16 mouse cellular contexts compared by ENCODE assay signal in genomic region chr1:168327405-168328235, GRCm38 (mm10).
A peak's percentile ranks its signal among the peaks of the same experiment; 100 is the strongest.
DNase-seq lines count a peak whose midpoint lies in the region; ATAC-seq and TF ChIP-seq lines count a peak whose summit lies in the region.
"Had no signal": no experiment of that assay in that cellular context is flagged by ENCODE, and none has a peak within 500 bp of the region (broad histone marks: within the 10 kb centered on the region; RNA-seq: fewer than 3 reads in every experiment).

No protein-coding gene starts in this region.

- 0 out of 2 replicates have a peak overlapping the region, but pooled peaks have one; percentile 5 for H3K27ac ChIP-seq in layer of hippocampus, adult 2 months
- H3K27ac ChIP-seq in forebrain, embryonic 10.5 days = 0 out of 2 replicates have a peak overlapping the region, but pooled peaks have one; percentile 56
- peak overlapping the region; percentile 64 for H3K27ac ChIP-seq in hindbrain, embryonic 12.5 days
- H3K27ac ChIP-seq in midbrain, embryonic 16.5 days (ENCODE audit: low read length) = peak overlapping the region; percentile 60
- no peak overlapping the region for H3K27ac ChIP-seq in liver, embryonic 11.5 days (ENCODE audit: low read depth, low read length)
- H3K27ac ChIP-seq: stomach, embryonic 15.5 days had no signal

- H3K27me3 ChIP-seq in forebrain, embryonic 10.5 days (ENCODE audit: poor library complexity, severe bottlenecking) = no peaks in the 10 kb centered on the region
- H3K27me3 ChIP-seq in hindbrain, embryonic 12.5 days = no peaks in the 10 kb centered on the region
- no peaks in the 10 kb centered on the region for H3K27me3 ChIP-seq in midbrain, embryonic 16.5 days (ENCODE audit: control insufficient read depth, insufficient read depth, low read depth, low read length)
- H3K27me3 ChIP-seq in liver, embryonic 11.5 days (replicated peaks; ENCODE audit: control insufficient read depth, insufficient read depth, low read length) = no peaks in the 10 kb centered on the region
- H3K27me3 ChIP-seq: heart, embryonic 12.5 days; Patski; stomach, embryonic 15.5 days had no signal

- H3K4me3 ChIP-seq in layer of hippocampus, adult 2 months = no peak overlapping the region
- H3K4me3 ChIP-seq in forebrain, embryonic 10.5 days = no peak overlapping the region
- no peak overlapping the region for H3K4me3 ChIP-seq in hindbrain, embryonic 12.5 days
- no peak overlapping the region for H3K4me3 ChIP-seq in midbrain, embryonic 16.5 days (ENCODE audit: low read depth, low read length)
- H3K4me3 ChIP-seq in liver, embryonic 11.5 days (ENCODE audit: low read depth, low read length) = no peak overlapping the region
- H3K4me3 ChIP-seq: heart, embryonic 12.5 days; myocyte; stomach, embryonic 15.5 days had no signal

- H3K36me3 ChIP-seq in forebrain, embryonic 10.5 days (replicated peaks) = peaks cover 12% of the 10 kb centered on the region
- no peaks in the 10 kb centered on the region for H3K36me3 ChIP-seq in hindbrain, embryonic 12.5 days
- no peaks in the 10 kb centered on the region for H3K36me3 ChIP-seq in midbrain, embryonic 16.5 days (ENCODE audit: control insufficient read depth, insufficient read depth, low read length)
- H3K36me3 ChIP-seq in liver, embryonic 11.5 days (ENCODE audit: control insufficient read depth, insufficient read depth, low read length) = no peaks in the 10 kb centered on the region
- H3K36me3 ChIP-seq: stomach, embryonic 15.5 days had no signal

- ATAC-seq in hindbrain, embryonic 12.5 days (ENCODE audit: low FRiP score) = peak; percentile 53
- no peak for ATAC-seq in midbrain, embryonic 16.5 days
- ATAC-seq in liver, embryonic 11.5 days (replicated peaks; ENCODE audit: low FRiP score) = no peak
- ATAC-seq: Patski had no signal

- H3K9me3 ChIP-seq in forebrain, embryonic 10.5 days = no peaks in the 10 kb centered on the region
- H3K9me3 ChIP-seq in hindbrain, embryonic 12.5 days (replicated peaks) = no peaks in the 10 kb centered on the region
- H3K9me3 ChIP-seq in midbrain, embryonic 16.5 days (replicated peaks; ENCODE audit: control insufficient read depth, low read length, poor library complexity, severe bottlenecking) = no peaks in the 10 kb centered on the region
- H3K9me3 ChIP-seq in liver, embryonic 11.5 days (ENCODE audit: control insufficient read depth, low read length) = no peaks in the 10 kb centered on the region
- H3K9me3 ChIP-seq: heart, embryonic 12.5 days; stomach, embryonic 15.5 days had no signal

- no peak for DNase-seq in layer of hippocampus, adult 2 months (ENCODE audit: low spot score in 2 of 2)
- DNase-seq in layer of hippocampus, postnatal 36 days = no peak
- no peak for DNase-seq in forebrain, embryonic 10.5 days (ENCODE audit: extremely low spot score, low spot score)
- DNase-seq in kidney, postnatal 14 days = no peak
- DNase-seq in liver, embryonic 11.5 days (ENCODE audit: low spot score) = no peak
- no peak for DNase-seq in right cerebral cortex, adult 18-20 months
- DNase-seq: cerebellum, adult 11 months; kidney, adult 2 months; lung, adult 18-20 months; lung, postnatal 4 days had no signal

- H3K4me2 ChIP-seq in hindbrain, embryonic 12.5 days (replicated peaks) = no peak overlapping the region
- H3K4me2 ChIP-seq in midbrain, embryonic 16.5 days (ENCODE audit: low read length) = no peak overlapping the region
- no peak overlapping the region for H3K4me2 ChIP-seq in liver, embryonic 11.5 days
- H3K4me2 ChIP-seq: heart, embryonic 12.5 days; stomach, embryonic 15.5 days had no signal

- H3K9ac ChIP-seq in hindbrain, embryonic 12.5 days = peak overlapping the region; percentile 41; the same call in 1 of the 2 replicates
- no peak overlapping the region for H3K9ac ChIP-seq in midbrain, embryonic 16.5 days (ENCODE audit: low read depth, low read length)
- no peak overlapping the region for H3K9ac ChIP-seq in liver, embryonic 11.5 days (ENCODE audit: low read depth, low read length)
- H3K9ac ChIP-seq: heart, embryonic 12.5 days; stomach, embryonic 15.5 days had no signal

- no peak for TF ChIP-seq CTCF in layer of hippocampus, adult 2 months (conservative IDR thresholded peaks at IDR 0.05)

- H3K4me1 ChIP-seq in forebrain, embryonic 10.5 days = peaks cover 85% of the 10 kb centered on the region
- H3K4me1 ChIP-seq in hindbrain, embryonic 12.5 days = peaks cover 81% of the 10 kb centered on the region
- peaks cover 68% of the 10 kb centered on the region for H3K4me1 ChIP-seq in midbrain, embryonic 16.5 days (ENCODE audit: control insufficient read depth, insufficient read depth, low read length)
- H3K4me1 ChIP-seq in liver, embryonic 11.5 days (replicated peaks; ENCODE audit: control insufficient read depth, insufficient read depth, low read length) = peaks cover 27% of the 10 kb centered on the region

- WGBS in forebrain, embryonic 10.5 days = 81% methylated on average over 18 of the region's 18 CpGs
- 52% methylated on average over 18 of the region's 18 CpGs for WGBS in hindbrain, embryonic 12.5 days
- 48% methylated on average over 18 of the region's 18 CpGs for WGBS in midbrain, embryonic 16.5 days
- 85% methylated on average over 18 of the region's 18 CpGs for WGBS in liver, embryonic 11.5 days
